ENCODE assay signal across 10 mouse cellular contexts in the genomic region with DNA sequence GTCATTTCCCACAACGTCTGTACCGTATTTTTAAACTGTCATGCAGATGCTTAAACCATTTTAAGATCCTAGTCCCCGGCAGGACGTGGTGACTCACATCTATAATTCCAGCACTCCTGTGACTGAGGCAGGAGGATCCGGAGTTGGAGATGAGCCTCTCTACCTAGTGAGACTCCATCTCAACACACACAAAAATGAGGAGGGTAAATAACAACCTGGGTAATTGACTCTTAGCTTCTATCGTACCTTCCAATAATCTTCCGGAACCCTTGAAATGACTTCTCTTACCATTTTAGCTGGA. TPM values are rescaled to one million over a fixed set of nuclear protein-coding genes. Genes with fewer than 3 reads are reported as not detected.
DNase-seq lines count a peak whose midpoint lies in the region; ATAC-seq and TF ChIP-seq lines count a peak whose summit lies in the region.
"Had no signal": no experiment of that assay in that cellular context is flagged by ENCODE, and none has a peak within 500 bp of the region (broad histone marks: within the 10 kb centered on the region; RNA-seq: fewer than 3 reads in every experiment).

No protein-coding gene starts in this region.

- H3K9me3 ChIP-seq in embryonic facial prominence, embryonic 11.5 days (replicated peaks; ENCODE audit: control insufficient read depth, low read length): no peaks in the 10 kb centered on the region
- no peaks in the 10 kb centered on the region for H3K9me3 ChIP-seq in hindbrain, postnatal 0 days (ENCODE audit: low read length)
- no peaks in the 10 kb centered on the region for H3K9me3 ChIP-seq in midbrain, embryonic 16.5 days (replicated peaks; ENCODE audit: control insufficient read depth, low read length, poor library complexity, severe bottlenecking)

- peak overlapping the region; percentile 95 for H3K27ac ChIP-seq in left cerebral cortex, adult 2 months
- peak overlapping the region; percentile 86; the same call in 1 of the 2 replicates for H3K27ac ChIP-seq in embryonic facial prominence, embryonic 11.5 days (replicated peaks; ENCODE audit: low read depth, low read length)
- H3K27ac ChIP-seq in hindbrain, postnatal 0 days: peak overlapping the region; percentile 96
- peak overlapping the region; percentile 97 for H3K27ac ChIP-seq in midbrain, embryonic 16.5 days (ENCODE audit: low read length)

- no peak for DNase-seq in left cerebral cortex, adult 2 months (ENCODE audit: extremely low spot score in 1 of 2, low spot score in 2 of 2)
- no peak for DNase-seq in left cerebral cortex, adult 8-10 months (ENCODE audit: low spot score in 2 of 2)
- no peak for DNase-seq in embryonic facial prominence, embryonic 11.5 days (ENCODE audit: low spot score)
- no peak for DNase-seq in hindbrain, postnatal 0 days (ENCODE audit: low spot score)
- no peak for DNase-seq in cerebellum, adult 8-10 months
- no peak for DNase-seq in thymus, postnatal 36 days
- no peak for DNase-seq in layer of hippocampus, postnatal 10 days (ENCODE audit: low spot score in 2 of 2)

- ATAC-seq in embryonic facial prominence, embryonic 11.5 days (replicated peaks; ENCODE audit: insufficient number of reproducible peaks, low FRiP score, low TSS enrichment, low read depth): peak; percentile 8; the same call in 1 of the 2 replicates
- no peak for ATAC-seq in hindbrain, postnatal 0 days
- ATAC-seq in midbrain, embryonic 16.5 days: no peak; the same call in 1 of the 2 replicates

- no peaks in the 10 kb centered on the region for H3K4me1 ChIP-seq in embryonic facial prominence, embryonic 11.5 days (ENCODE audit: control insufficient read depth, insufficient read depth, low read length)
- peaks cover 4% of the 10 kb centered on the region; the same call in 1 of the 2 replicates for H3K4me1 ChIP-seq in hindbrain, postnatal 0 days (ENCODE audit: insufficient read depth, low read length)
- H3K4me1 ChIP-seq in midbrain, embryonic 16.5 days (ENCODE audit: control insufficient read depth, insufficient read depth, low read length): peaks cover 10% of the 10 kb centered on the region

- intact Hi-C loops in left cerebral cortex, adult 2 months (cut with DNase I): loop anchor here (2.0 to 5.0 kb wide), 2 partner anchors 41 to 270 kb away; a partner anchor contains a TSS

- H3K36me3 ChIP-seq in embryonic facial prominence, embryonic 11.5 days (replicated peaks; ENCODE audit: control insufficient read depth, insufficient read depth, low read depth, low read length): no peaks in the 10 kb centered on the region
- H3K36me3 ChIP-seq in hindbrain, postnatal 0 days (ENCODE audit: insufficient read depth, low read length): no peaks in the 10 kb centered on the region
- H3K36me3 ChIP-seq in midbrain, embryonic 16.5 days (ENCODE audit: control insufficient read depth, insufficient read depth, low read length): no peaks in the 10 kb centered on the region

- no peaks in the 10 kb centered on the region for H3K27me3 ChIP-seq in embryonic facial prominence, embryonic 11.5 days (ENCODE audit: control insufficient read depth, insufficient read depth, low read length)
- no peaks in the 10 kb centered on the region for H3K27me3 ChIP-seq in hindbrain, postnatal 0 days (ENCODE audit: insufficient read depth, low read length)
- H3K27me3 ChIP-seq in midbrain, embryonic 16.5 days (ENCODE audit: control insufficient read depth, insufficient read depth, low read depth, low read length): no peaks in the 10 kb centered on the region

- peak overlapping the region; percentile 91 for H3K9ac ChIP-seq in embryonic facial prominence, embryonic 11.5 days (replicated peaks; ENCODE audit: low read length)
- H3K9ac ChIP-seq in hindbrain, postnatal 0 days (replicated peaks; ENCODE audit: low read length): peak overlapping the region; percentile 96
- H3K9ac ChIP-seq in midbrain, embryonic 16.5 days (ENCODE audit: low read depth, low read length): peak overlapping the region; percentile 96

- peak overlapping the region; percentile 64 for H3K4me3 ChIP-seq in left cerebral cortex, adult 2 months
- H3K4me3 ChIP-seq in embryonic facial prominence, embryonic 11.5 days (ENCODE audit: low read depth, low read length): peak overlapping the region; percentile 85
- peak overlapping the region; percentile 97 for H3K4me3 ChIP-seq in hindbrain, postnatal 0 days (ENCODE audit: low read length)
- peak overlapping the region; percentile 94 for H3K4me3 ChIP-seq in midbrain, embryonic 16.5 days (ENCODE audit: low read depth, low read length)

- WGBS in embryonic facial prominence, embryonic 11.5 days: 14% methylated on average over 7 of the region's 7 CpGs
- WGBS in hindbrain, postnatal 0 days: 11% methylated on average over 7 of the region's 7 CpGs
- 9% methylated on average over 7 of the region's 7 CpGs for WGBS in midbrain, embryonic 16.5 days

- peak overlapping the region; percentile 79 for H3K4me2 ChIP-seq in embryonic facial prominence, embryonic 11.5 days (ENCODE audit: low read depth, low read length)
- H3K4me2 ChIP-seq in hindbrain, postnatal 0 days (ENCODE audit: low read depth, low read length): peak overlapping the region; percentile 74
- H3K4me2 ChIP-seq in midbrain, embryonic 16.5 days (ENCODE audit: low read length): peak overlapping the region; percentile 62

- TF ChIP-seq CTCF in left cerebral cortex, adult 2 months (IDR thresholded peaks at IDR 0.05): no peak
- no peak for TF ChIP-seq CTCF in hindbrain, postnatal 0 days (IDR thresholded peaks at IDR 0.05; ENCODE audit: low read depth)

RNA-seq across cellular contexts. Expression of a gene that starts 0.4 kb away (rescaled TPM):
- total RNA-seq in left cerebral cortex, adult 2 months (2021): 10 to 100 TPM; 67.8 to 73.1 TPM
- total RNA-seq in left cerebral cortex, adult 8-10 months (2022): 10 to 100 TPM; 55.4 to 72.0 (median 63.4) TPM
- 7.6 and 9.8 TPM in 2 replicates for polyA plus RNA-seq in embryonic facial prominence, embryonic 11.5 days (2014; fragmentation: Nextera tagmentation; extraction: Ambion mirVana)
- 42.4 and 61.0 TPM in 2 replicates for total RNA-seq in hindbrain, postnatal 0 days (2014; rRNA removed)
- 11.9 TPM in 2 replicates for polyA plus RNA-seq in hindbrain, postnatal 0 days (2015; fragmentation: Nextera tagmentation; extraction: Ambion mirVana)
- 14.2 and 15.1 TPM in 2 replicates for polyA plus RNA-seq in midbrain, embryonic 16.5 days (2015; fragmentation: Nextera tagmentation; extraction: Ambion mirVana)
- total RNA-seq in layer of hippocampus, postnatal 10 days (2021): 10 to 100 TPM; 35.5 to 40.6 TPM

RNA-seq across cellular contexts. Expression of a gene that starts 28.1 kb away (rescaled TPM):
- total RNA-seq in left cerebral cortex, adult 2 months (2021): not detected
- total RNA-seq in left cerebral cortex, adult 8-10 months (2022): not detected
- not detected in 2 replicates for polyA plus RNA-seq in embryonic facial prominence, embryonic 11.5 days (2014; fragmentation: Nextera tagmentation; extraction: Ambion mirVana)
- total RNA-seq in hindbrain, postnatal 0 days (2014; rRNA removed): not detected in 2 replicates
- polyA plus RNA-seq in hindbrain, postnatal 0 days (2015; fragmentation: Nextera tagmentation; extraction: Ambion mirVana): not detected in 2 replicates
- not detected in 2 replicates for polyA plus RNA-seq in midbrain, embryonic 16.5 days (2015; fragmentation: Nextera tagmentation; extraction: Ambion mirVana)
- total RNA-seq in layer of hippocampus, postnatal 10 days (2021): not detected
- polyA plus RNA-seq: activated CD4-positive, CD25-positive, alpha-beta regulatory T cell, adult 4 months; large intestine, adult 2 months had no signal

RNA-seq across cellular contexts. Expression of a gene that starts 37.8 kb away (rescaled TPM):
- total RNA-seq in left cerebral cortex, adult 2 months (2021): 1 to 10 TPM; 2.2 to 2.6 TPM
- total RNA-seq in left cerebral cortex, adult 8-10 months (2022): 1 to 10 TPM; 2.0 to 4.0 (median 3.2) TPM
- 11.4 and 12.2 TPM in 2 replicates for polyA plus RNA-seq in embryonic facial prominence, embryonic 11.5 days (2014; fragmentation: Nextera tagmentation; extraction: Ambion mirVana)
- total RNA-seq in hindbrain, postnatal 0 days (2014; rRNA removed): 3.0 and 4.9 TPM in 2 replicates
- 6.6 TPM in 2 replicates for polyA plus RNA-seq in hindbrain, postnatal 0 days (2015; fragmentation: Nextera tagmentation; extraction: Ambion mirVana)
- polyA plus RNA-seq in midbrain, embryonic 16.5 days (2015; fragmentation: Nextera tagmentation; extraction: Ambion mirVana): 5.7 and 7.9 TPM in 2 replicates
- total RNA-seq in layer of hippocampus, postnatal 10 days (2021): 1 to 10 TPM; 2.6 to 3.3 TPM
